Mouse (Mus musculus): ENCODE data around the gene Fbxw14.
"Not testable (repeated sequence)": the region's sequence is repeated elsewhere in the genome, so short reads cannot be mapped to it uniquely, and the experiment has no call there.

GRCm38 (mm10) chr9:109287576-109287975 is at the start of gene Fbxw14:
- TF ChIP-seq CTCF (IDR thresholded peaks at IDR 0.05); POLR2A (IDR thresholded peaks at IDR 0.05; ENCODE audit: insufficient read depth, low read depth, low read length): not testable (repeated sequence)

Data from heart, adult 2 months (tissue).